In the genomic region with DNA sequence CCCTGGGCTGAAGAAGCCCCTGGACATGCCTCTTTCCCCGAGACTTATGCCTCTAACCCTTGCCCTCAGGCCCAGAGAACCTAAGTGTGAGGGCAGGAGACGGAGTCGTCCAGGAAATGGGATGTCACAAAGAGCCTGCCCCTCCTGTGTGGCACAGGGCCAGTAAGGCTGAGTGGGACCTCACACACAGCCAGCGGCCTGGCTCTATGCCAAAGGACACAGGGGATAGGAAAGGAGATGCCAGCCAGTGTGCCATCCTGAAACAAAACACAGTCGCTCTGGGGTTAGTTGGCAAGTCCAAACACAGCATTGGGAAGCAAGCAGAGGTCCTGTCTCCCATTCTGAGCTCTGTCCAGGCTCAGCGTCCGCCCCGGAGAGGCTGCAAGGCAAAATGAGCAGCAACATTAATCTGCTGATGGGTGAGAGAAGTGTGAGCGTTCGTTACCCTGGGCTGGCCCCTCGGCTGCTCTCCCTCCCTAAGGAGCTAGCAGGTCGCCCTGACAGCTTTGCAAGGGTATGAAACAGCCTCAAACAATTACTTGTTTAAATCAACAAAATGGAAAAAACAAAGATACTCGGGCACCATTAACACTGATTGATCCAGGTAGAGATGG, we compare ENCODE assay signal across 8 mouse cellular contexts.
DNase-seq lines count a peak whose midpoint lies in the region; ATAC-seq and TF ChIP-seq lines count a peak whose summit lies in the region.

No protein-coding gene starts in this region.

- H3K27ac ChIP-seq in forebrain, embryonic 11.5 days (ENCODE audit: low read depth, low read length) = no peak overlapping the region
- H3K27ac ChIP-seq in forebrain, postnatal 0 days (ENCODE audit: low read depth, low read length) = no peak overlapping the region
- H3K27ac ChIP-seq in midbrain, embryonic 16.5 days (ENCODE audit: low read length) = no peak overlapping the region
- no peak overlapping the region for H3K27ac ChIP-seq in midbrain, embryonic 11.5 days (ENCODE audit: low read depth, low read length)
- no peak overlapping the region for H3K27ac ChIP-seq in hindbrain, embryonic 15.5 days (replicated peaks)

- no peak overlapping the region for H3K9ac ChIP-seq in forebrain, embryonic 11.5 days (ENCODE audit: low read length)
- no peak overlapping the region for H3K9ac ChIP-seq in forebrain, postnatal 0 days
- H3K9ac ChIP-seq in midbrain, embryonic 16.5 days (ENCODE audit: low read depth, low read length) = 0 out of 2 replicates have a peak overlapping the region, but pooled peaks have one; percentile 24
- H3K9ac ChIP-seq in midbrain, embryonic 11.5 days (ENCODE audit: low read length) = no peak overlapping the region
- H3K9ac ChIP-seq in hindbrain, embryonic 15.5 days = no peak overlapping the region

- no peaks in the 10 kb centered on the region for H3K27me3 ChIP-seq in forebrain, embryonic 11.5 days (ENCODE audit: control insufficient read depth, insufficient read depth, low read length)
- H3K27me3 ChIP-seq in forebrain, postnatal 0 days (ENCODE audit: insufficient read depth, low read length) = no peaks in the 10 kb centered on the region
- H3K27me3 ChIP-seq in midbrain, embryonic 16.5 days (ENCODE audit: control insufficient read depth, insufficient read depth, low read depth, low read length) = no peaks in the 10 kb centered on the region
- no peaks in the 10 kb centered on the region for H3K27me3 ChIP-seq in midbrain, embryonic 11.5 days (ENCODE audit: control insufficient read depth, insufficient read depth, low read length)
- H3K27me3 ChIP-seq in hindbrain, embryonic 15.5 days = no peaks in the 10 kb centered on the region

- ATAC-seq in forebrain, embryonic 11.5 days (replicated peaks; ENCODE audit: low FRiP score) = 0 out of 2 replicates have a peak, but pooled peaks have one; percentile 2
- ATAC-seq in forebrain, postnatal 0 days = no peak
- ATAC-seq in midbrain, embryonic 16.5 days = no peak
- ATAC-seq in midbrain, embryonic 11.5 days (ENCODE audit: low FRiP score) = no peak
- peak; percentile 36; the same call in 1 of the 2 replicates for ATAC-seq in hindbrain, embryonic 15.5 days (ENCODE audit: low FRiP score, low read depth)

- H3K4me2 ChIP-seq in forebrain, embryonic 11.5 days (ENCODE audit: low read depth, low read length, severe bottlenecking) = no peak overlapping the region
- no peak overlapping the region for H3K4me2 ChIP-seq in forebrain, postnatal 0 days (ENCODE audit: low read depth)
- H3K4me2 ChIP-seq in midbrain, embryonic 16.5 days (ENCODE audit: low read length) = no peak overlapping the region
- H3K4me2 ChIP-seq in midbrain, embryonic 11.5 days = no peak overlapping the region
- no peak overlapping the region for H3K4me2 ChIP-seq in hindbrain, embryonic 15.5 days

- no peak for TF ChIP-seq CTCF in forebrain, postnatal 0 days (IDR thresholded peaks at IDR 0.05; ENCODE audit: low read depth)

- WGBS in forebrain, embryonic 11.5 days = 83% methylated on average over 13 of the region's 13 CpGs
- 36% methylated on average over 13 of the region's 13 CpGs for WGBS in forebrain, postnatal 0 days
- 65% methylated on average over 13 of the region's 13 CpGs for WGBS in midbrain, embryonic 16.5 days
- WGBS in midbrain, embryonic 11.5 days = 83% methylated on average over 13 of the region's 13 CpGs
- WGBS in hindbrain, embryonic 15.5 days = 49% methylated on average over 13 of the region's 13 CpGs

- no peaks in the 10 kb centered on the region for H3K36me3 ChIP-seq in forebrain, embryonic 11.5 days (ENCODE audit: control insufficient read depth, insufficient read depth, low read length)
- H3K36me3 ChIP-seq in forebrain, postnatal 0 days (ENCODE audit: insufficient read depth) = peaks cover 28% of the 10 kb centered on the region
- peaks cover 7% of the 10 kb centered on the region for H3K36me3 ChIP-seq in midbrain, embryonic 16.5 days (ENCODE audit: control insufficient read depth, insufficient read depth, low read length)
- no peaks in the 10 kb centered on the region for H3K36me3 ChIP-seq in midbrain, embryonic 11.5 days (ENCODE audit: control insufficient read depth, insufficient read depth, low read length)
- no peaks in the 10 kb centered on the region for H3K36me3 ChIP-seq in hindbrain, embryonic 15.5 days

- H3K9me3 ChIP-seq in forebrain, embryonic 11.5 days (ENCODE audit: control insufficient read depth, low read length) = no peaks in the 10 kb centered on the region
- H3K9me3 ChIP-seq in forebrain, postnatal 0 days (ENCODE audit: low read length) = no peaks in the 10 kb centered on the region
- H3K9me3 ChIP-seq in midbrain, embryonic 16.5 days (replicated peaks; ENCODE audit: control insufficient read depth, low read length, poor library complexity, severe bottlenecking) = no peaks in the 10 kb centered on the region
- no peaks in the 10 kb centered on the region for H3K9me3 ChIP-seq in midbrain, embryonic 11.5 days (ENCODE audit: control insufficient read depth, low read length)
- no peaks in the 10 kb centered on the region for H3K9me3 ChIP-seq in hindbrain, embryonic 15.5 days

- DNase-seq in forebrain, embryonic 11.5 days (ENCODE audit: low spot score) = no peak
- DNase-seq in forebrain, postnatal 0 days = no peak
- DNase-seq in midbrain, embryonic 11.5 days (ENCODE audit: low spot score, missing footprints) = no peak
- DNase-seq in ovary, postnatal 36 days (ENCODE audit: low spot score) = peak; percentile 54
- no peak for DNase-seq in left cerebral cortex, postnatal 36 days (ENCODE audit: low spot score in 2 of 2)
- DNase-seq in urinary bladder, adult 2 months (ENCODE audit: low spot score) = no peak

- H3K4me1 ChIP-seq in forebrain, embryonic 11.5 days (replicated peaks; ENCODE audit: control insufficient read depth, insufficient read depth, low read length) = no peaks in the 10 kb centered on the region
- H3K4me1 ChIP-seq in forebrain, postnatal 0 days (ENCODE audit: insufficient read depth) = no peaks in the 10 kb centered on the region
- H3K4me1 ChIP-seq in midbrain, embryonic 16.5 days (ENCODE audit: control insufficient read depth, insufficient read depth, low read length) = peaks cover 2% of the 10 kb centered on the region; the same call in 1 of the 2 replicates
- H3K4me1 ChIP-seq in midbrain, embryonic 11.5 days (ENCODE audit: control insufficient read depth, insufficient read depth, low read length) = no peaks in the 10 kb centered on the region
- peaks cover 4% of the 10 kb centered on the region for H3K4me1 ChIP-seq in hindbrain, embryonic 15.5 days (replicated peaks)

- H3K4me3 ChIP-seq in forebrain, embryonic 11.5 days (ENCODE audit: low read depth, low read length) = no peak overlapping the region
- H3K4me3 ChIP-seq in forebrain, postnatal 0 days (ENCODE audit: low read depth, low read length) = no peak overlapping the region
- H3K4me3 ChIP-seq in midbrain, embryonic 16.5 days (ENCODE audit: low read depth, low read length) = no peak overlapping the region
- no peak overlapping the region for H3K4me3 ChIP-seq in midbrain, embryonic 11.5 days (ENCODE audit: low read depth, low read length)
- no peak overlapping the region for H3K4me3 ChIP-seq in hindbrain, embryonic 15.5 days

- intact Hi-C loops in left cerebral cortex, postnatal 36 days (cut with DNase I) = no loop called here

Comparison
In these comparisons a context has a peak if more than half of its experiments do, and no peak if none do; other contexts are left out.
1. ATAC-seq: peak in forebrain, embryonic 11.5 days (single experiment) and hindbrain, embryonic 15.5 days (single experiment); none in forebrain, postnatal 0 days (single experiment), midbrain, embryonic 16.5 days (single experiment) and midbrain, embryonic 11.5 days (single experiment).